Mouse (Mus musculus) liver, embryonic 15.5 days (tissue): ENCODE data around the gene Zfp595. TPM values are rescaled to one million over a fixed set of nuclear protein-coding genes. Genes with fewer than 3 reads are reported as not detected.
"Not testable (repeated sequence)": the region's sequence is repeated elsewhere in the genome, so short reads cannot be mapped to it uniquely, and the experiment has no call there.

Experiments used
- ATAC-seq: fragments of 200-750 bp; cut with Nextera tagmentation; 2 replicates; pipeline ENCODE4 v1.8.0; 2017; ENCODE audit warnings: moderate number of reproducible peaks, mild to moderate bottlenecking, moderate library complexity; ENCODE audit not compliant: insufficient read depth
- H3K27ac ChIP-seq: fragments of 300-500 bp; sonication (generic); replicated peaks from 2 replicates; pipeline ENCODE4 v1.5.1; 2015; ENCODE audit warnings: mild to moderate bottlenecking, inconsistent platforms
- H3K27me3 ChIP-seq: fragments of 300-500 bp; sonication (generic); 2 replicates; pipeline ENCODE4 v1.6.1; 2015; ENCODE audit warnings: mild to moderate bottlenecking, inconsistent platforms
- H3K36me3 ChIP-seq: fragments of 300-500 bp; sonication (generic); replicated peaks from 2 replicates; pipeline ENCODE4 v1.6.1; 2015; ENCODE audit warnings: moderate library complexity, mild to moderate bottlenecking, inconsistent platforms
- H3K4me1 ChIP-seq: fragments of 300-500 bp; sonication (generic); replicated peaks from 2 replicates; pipeline ENCODE4 v1.6.1; 2015; ENCODE audit warnings: inconsistent platforms
- H3K4me2 ChIP-seq: fragments of 300-500 bp; sonication (generic); 2 replicates; pipeline ENCODE4 v1.6.1; 2015; ENCODE audit warnings: moderate library complexity, mild to moderate bottlenecking, inconsistent platforms
- H3K4me3 ChIP-seq: fragments of 300-500 bp; sonication (generic); replicated peaks from 2 replicates; pipeline ENCODE4 v1.5.1; 2015; ENCODE audit warnings: mild to moderate bottlenecking, inconsistent platforms
- H3K9ac ChIP-seq: fragments of 300-500 bp; sonication (generic); 2 replicates; pipeline ENCODE4 v1.6.1; 2015; ENCODE audit warnings: moderate library complexity, mild to moderate bottlenecking, inconsistent platforms
- H3K9me3 ChIP-seq: fragments of 300-500 bp; sonication (generic); replicated peaks from 2 replicates; pipeline ENCODE4 v1.6.1; 2016; ENCODE audit warnings: inconsistent platforms
- WGBS: fragments of 180-500 bp; shearing (Covaris S2); methylation state at CpG from one replicate; pipeline ENCODE4 v1.1.7; 2015; ENCODE audit warnings: mixed read lengths; ENCODE audit not compliant: insufficient replicate concordance; 5-methylcytosine and 5-hydroxymethylcytosine counted together
- polyA plus RNA-seq: library from polyadenylated mRNA; unstranded; fragments of >200 nt; fragmentation: Nextera tagmentation; extraction: Ambion mirVana; gene quantifications from 2 replicates; pipeline ENCODE4 v1.2.1, GENCODE M21; 2015

Zfp595 gene
- polyA plus RNA-seq: 0.67 and 0.90 TPM in 2 replicates

GRCm38 (mm10) chr13:67332019-67332724 lies at the start of gene Zfp595:
Gene Zfp595, minus strand, starts transcription at chr13:67332570.
- Histone ChIP-seq H3K9me3 (no peaks in the 10 kb centered on the region), H3K36me3 (no peaks in the 10 kb centered on the region), H3K9ac (peak within 1 kb of the TSS; percentile 59), H3K27me3 (no peaks in the 10 kb centered on the region), H3K27ac (peak within 1 kb of the TSS; percentile 76), H3K4me3 (peak within 1 kb of the TSS; percentile 68), H3K4me2 (peak within 1 kb of the TSS; percentile 84), H3K4me1 (peaks cover 15% of the 10 kb centered on the region)
- WGBS: 12% methylated on average over 17 of the region's 17 CpGs
- peak; percentile 88 for ATAC-seq

GRCm38 (mm10) chr13:67376255-67376654 lies 43.9 kb upstream of the Zfp595 start:
- not testable (repeated sequence) for H3K27me3 ChIP-seq, H3K4me1 ChIP-seq, H3K9ac ChIP-seq, H3K36me3 ChIP-seq, H3K4me3 ChIP-seq, H3K4me2 ChIP-seq, H3K9me3 ChIP-seq, ATAC-seq, H3K27ac ChIP-seq
- 40% methylated on average over 3 of the region's 3 CpGs for WGBS

GRCm38 (mm10) chr13:67375050-67375911 lies 42.9 kb upstream of the Zfp595 start, which contains the start of the genes Gm28041 and Zfp456:
Gene Gm28041, minus strand, starts transcription at chr13:67375733.
Gene Zfp456, minus strand, starts transcription at chr13:67375810.
- H3K4me2 ChIP-seq: peak within 1 kb of the TSS; percentile 61
- 9% methylated on average over 14 of the region's 15 CpGs for WGBS
- H3K9me3 ChIP-seq, H3K27ac ChIP-seq, H3K36me3 ChIP-seq, H3K27me3 ChIP-seq, H3K4me1 ChIP-seq: not testable (repeated sequence)
- 0 out of 2 replicates have a peak within 1 kb of the TSS, but pooled peaks have one; percentile 6 for H3K9ac ChIP-seq
- H3K4me3 ChIP-seq: peak within 1 kb of the TSS; percentile 52
- ATAC-seq: peak; percentile 91

- Histone ChIP-seq H3K9me3 (no peaks in the 10 kb centered on the region), H3K27me3 (no peaks in the 10 kb centered on the region), H3K27ac (peak within 1 kb of the TSS; percentile 81), H3K9ac (peak within 1 kb of the TSS; percentile 74), H3K4me3 (peak within 1 kb of the TSS; percentile 82), H3K36me3 (no peaks in the 10 kb centered on the region), H3K4me2 (peak within 1 kb of the TSS; percentile 76), H3K4me1 (peaks cover 15% of the 10 kb centered on the region)
- WGBS: 0% methylated on average over 15 of the region's 15 CpGs
- ATAC-seq: peak; percentile 84
These were observed 27.9 kb upstream of the Zfp595 start, which contains the start of the genes Gm28044 and Zfp953 for GRCm38 (mm10) chr13:67360131-67360744. Gene Gm28044, minus strand, starts transcription at chr13:67360536. Gene Zfp953, minus strand, starts transcription at chr13:67360605.

GRCm38 (mm10) chr13:67351854-67352253 lies 19.5 kb upstream of the Zfp595 start:
- ATAC-seq: no peak

GRCm38 (mm10) chr13:67343422-67343821 lies 11.1 kb upstream of the Zfp595 start:
- H3K27me3 ChIP-seq: no peaks in the 10 kb centered on the region
- H3K4me3 ChIP-seq: no peak overlapping the region
- ATAC-seq: no peak

More at GRCm38 (mm10) chr13:67351854-67352253, 19.5 kb upstream of the Zfp595 start:
- Histone ChIP-seq H3K4me3 (no peak overlapping the region), H3K9ac (no peak overlapping the region), H3K4me2 (no peak overlapping the region), H3K27me3 (no peaks in the 10 kb centered on the region), H3K9me3 (no peaks in the 10 kb centered on the region), H3K27ac (no peak overlapping the region), H3K36me3 (no peaks in the 10 kb centered on the region), H3K4me1 (no peaks in the 10 kb centered on the region)

GRCm38 (mm10) chr13:67332877-67333276 lies 507 bp upstream of the Zfp595 start:
- Histone ChIP-seq H3K36me3 (no peaks in the 10 kb centered on the region), H3K27ac (0 out of 2 replicates have a peak overlapping the region, but pooled peaks have one; percentile 57), H3K27me3 (no peaks in the 10 kb centered on the region), H3K4me3 (peak overlapping the region; percentile 68), H3K9ac (peak overlapping the region; percentile 59), H3K4me1 (peaks cover 15% of the 10 kb centered on the region), H3K4me2 (peak overlapping the region; percentile 84), H3K9me3 (no peaks in the 10 kb centered on the region)
- WGBS: 35% methylated on average over 1 of the region's 1 CpGs
- ATAC-seq: peak; percentile 20; the same call in 1 of the 2 replicates

More at GRCm38 (mm10) chr13:67343422-67343821, 11.1 kb upstream of the Zfp595 start:
- H3K4me2 ChIP-seq: no peak overlapping the region
- 64% methylated on average over 2 of the region's 2 CpGs for WGBS
- H3K4me1 ChIP-seq: no peaks in the 10 kb centered on the region
- H3K36me3 ChIP-seq: peaks cover 19% of the 10 kb centered on the region
- no peaks in the 10 kb centered on the region for H3K9me3 ChIP-seq
- no peak overlapping the region for H3K9ac ChIP-seq
- H3K27ac ChIP-seq: no peak overlapping the region

GRCm38 (mm10) chr13:67306718-67307117 lies 25.7 kb downstream of the Zfp595 start:
- Histone ChIP-seq H3K9me3 (no peaks in the 10 kb centered on the region), H3K4me1 (peaks cover 9% of the 10 kb centered on the region), H3K36me3 (no peaks in the 10 kb centered on the region), H3K27ac (no peak overlapping the region), H3K4me2 (peak overlapping the region; percentile 87), H3K4me3 (peak overlapping the region; percentile 68), H3K27me3 (no peaks in the 10 kb centered on the region), H3K9ac (peak overlapping the region; percentile 71; the same call in 1 of the 2 replicates)
- no peak for ATAC-seq
- 19% methylated on average over 5 of the region's 5 CpGs for WGBS

GRCm38 (mm10) chr13:67305822-67306672 lies 26.3 kb downstream of the Zfp595 start, which contains the start of gene Zfp457:
Gene Zfp457, minus strand, starts transcription at chr13:67306485.
- H3K36me3 ChIP-seq: no peaks in the 10 kb centered on the region
- H3K4me1 ChIP-seq: peaks cover 9% of the 10 kb centered on the region
- H3K27ac ChIP-seq: peak within 1 kb of the TSS; percentile 42; the same call in 1 of the 2 replicates
- WGBS: 9% methylated on average over 16 of the region's 16 CpGs
- no peaks in the 10 kb centered on the region for H3K27me3 ChIP-seq
- peak within 1 kb of the TSS; percentile 87 for H3K4me2 ChIP-seq
- ATAC-seq: peak; percentile 95
- no peaks in the 10 kb centered on the region for H3K9me3 ChIP-seq
- peak within 1 kb of the TSS; percentile 71 for H3K9ac ChIP-seq
- peak within 1 kb of the TSS; percentile 68 for H3K4me3 ChIP-seq

- H3K27me3 ChIP-seq: no peaks in the 10 kb centered on the region
- no peak within 1 kb of the TSS for H3K4me2 ChIP-seq
These were observed 54.1 kb downstream of the Zfp595 start, which contains the start of gene Zfp458 for GRCm38 (mm10) chr13:67278314-67278713. Gene Zfp458, minus strand, starts transcription at chr13:67278466.

More at GRCm38 (mm10) chr13:67278314-67278713, 54.1 kb downstream of the Zfp595 start, which contains the start of gene Zfp458:
- Histone ChIP-seq H3K4me3 (no peak within 1 kb of the TSS), H3K4me1 (no peaks in the 10 kb centered on the region), H3K27ac (no peak within 1 kb of the TSS), H3K36me3 (no peaks in the 10 kb centered on the region), H3K9ac (no peak within 1 kb of the TSS), H3K9me3 (no peaks in the 10 kb centered on the region)
- 41% methylated on average over 7 of the region's 7 CpGs for WGBS
- no peak for ATAC-seq
